Mouse (Mus musculus) kidney, embryonic 14.5 days (tissue): ENCODE data around the gene Capn2. TPM values are rescaled to one million over a fixed set of nuclear protein-coding genes. Genes with fewer than 3 reads are reported as not detected.

Source experiments
- ATAC-seq: fragments of 200-750 bp; cut with Nextera tagmentation; 2 replicates; pipeline ENCODE4 v1.8.0; 2017; ENCODE audit warnings: moderate number of reproducible peaks, mild to moderate bottlenecking, moderate TSS enrichment, moderate library complexity; ENCODE audit not compliant: low FRiP score, low TSS enrichment
- H3K27ac ChIP-seq: fragments of 300-500 bp; sonication (generic); 2 replicates; pipeline ENCODE4 v1.5.1; 2014; ENCODE audit warnings: low read depth, mild to moderate bottlenecking, low read length, moderate library complexity, mixed read lengths
- H3K27me3 ChIP-seq: fragments of 300-500 bp; sonication (generic); 2 replicates; pipeline ENCODE4 v1.6.1; 2014; ENCODE audit warnings: mild to moderate bottlenecking, low read length; ENCODE audit not compliant: control insufficient read depth, insufficient read depth
- H3K36me3 ChIP-seq: fragments of 300-500 bp; sonication (generic); 2 replicates; pipeline ENCODE4 v1.6.1; 2014; ENCODE audit warnings: low read length, mixed read lengths; ENCODE audit not compliant: control insufficient read depth, insufficient read depth
- H3K4me1 ChIP-seq: fragments of 300-500 bp; sonication (generic); 2 replicates; pipeline ENCODE4 v1.6.1; 2014; ENCODE audit warnings: low read length, mixed read lengths; ENCODE audit not compliant: control insufficient read depth, insufficient read depth
- H3K4me2 ChIP-seq: fragments of 300-500 bp; sonication (generic); replicated peaks from 2 replicates; pipeline ENCODE4 v1.6.1; 2014; ENCODE audit warnings: low read depth, mild to moderate bottlenecking, low read length
- H3K4me3 ChIP-seq: fragments of 300-500 bp; sonication (generic); 2 replicates; pipeline ENCODE4 v1.5.1; 2014; ENCODE audit warnings: mild to moderate bottlenecking, low read length
- H3K9ac ChIP-seq: fragments of 300-500 bp; sonication (generic); 2 replicates; pipeline ENCODE4 v1.6.1; 2014; ENCODE audit warnings: low read depth, mild to moderate bottlenecking, low read length, moderate library complexity
- H3K9me3 ChIP-seq: fragments of 300-500 bp; sonication (generic); 2 replicates; pipeline ENCODE4 v1.6.1; 2016; ENCODE audit warnings: low read length; ENCODE audit not compliant: control insufficient read depth
- WGBS: fragments of 180-500 bp; shearing (Covaris S2); extraction: QIAGEN DNeasy Blood & Tissue Kit; methylation state at CpG from one replicate; pipeline ENCODE4 v1.1.7; 2014; 5-methylcytosine and 5-hydroxymethylcytosine counted together
- polyA plus RNA-seq: library from polyadenylated mRNA; unstranded; fragments of >200 nt; fragmentation: Nextera tagmentation; extraction: Ambion mirVana; gene quantifications from 2 replicates; pipeline ENCODE4 v1.2.1, GENCODE M21; 2014

Gene Capn2
- polyA plus RNA-seq, 1 experiment from 2014 or later, result 94.7 TPM

GRCm38 (mm10) chr1:182448276-182449035 is 69.0 kb downstream of the Capn2 start:
- ATAC-seq, result no peak
- 95% methylated on average over 14 of the region's 14 CpGs for WGBS
- H3K27ac ChIP-seq, result no peak overlapping the region
- H3K27me3 ChIP-seq, result no peaks in the 10 kb centered on the region
- no peaks in the 10 kb centered on the region for H3K4me1 ChIP-seq
- H3K36me3 ChIP-seq, result peaks cover 76% of the 10 kb centered on the region
- H3K9ac ChIP-seq, result no peak overlapping the region
- H3K9me3 ChIP-seq, result no peaks in the 10 kb centered on the region
- H3K4me3 ChIP-seq, result no peak overlapping the region
- H3K4me2 ChIP-seq, result no peak overlapping the region

- Histone ChIP-seq H3K4me2 (no peak overlapping the region), H3K4me3 (no peak overlapping the region), H3K36me3 (peaks cover 88% of the 10 kb centered on the region), H3K9ac (no peak overlapping the region), H3K4me1 (no peaks in the 10 kb centered on the region), H3K27ac (no peak overlapping the region), H3K9me3 (no peaks in the 10 kb centered on the region), H3K27me3 (no peaks in the 10 kb centered on the region)
- no peak for ATAC-seq
- WGBS, result 86% methylated on average over 2 of the region's 2 CpGs
Observed at GRCm38 (mm10) chr1:182444116-182444515, 73.3 kb downstream of the Capn2 start.

- Histone ChIP-seq H3K4me1 (no peaks in the 10 kb centered on the region), H3K36me3 (peaks cover 82% of the 10 kb centered on the region), H3K9ac (no peak overlapping the region), H3K9me3 (no peaks in the 10 kb centered on the region), H3K4me3 (no peak overlapping the region), H3K4me2 (no peak overlapping the region), H3K27me3 (no peaks in the 10 kb centered on the region), H3K27ac (no peak overlapping the region)
- no peak for ATAC-seq
- 88% methylated on average over 18 of the region's 18 CpGs for WGBS
Observed at GRCm38 (mm10) chr1:182441791-182442473, 75.5 kb downstream of the Capn2 start.

DNA sequence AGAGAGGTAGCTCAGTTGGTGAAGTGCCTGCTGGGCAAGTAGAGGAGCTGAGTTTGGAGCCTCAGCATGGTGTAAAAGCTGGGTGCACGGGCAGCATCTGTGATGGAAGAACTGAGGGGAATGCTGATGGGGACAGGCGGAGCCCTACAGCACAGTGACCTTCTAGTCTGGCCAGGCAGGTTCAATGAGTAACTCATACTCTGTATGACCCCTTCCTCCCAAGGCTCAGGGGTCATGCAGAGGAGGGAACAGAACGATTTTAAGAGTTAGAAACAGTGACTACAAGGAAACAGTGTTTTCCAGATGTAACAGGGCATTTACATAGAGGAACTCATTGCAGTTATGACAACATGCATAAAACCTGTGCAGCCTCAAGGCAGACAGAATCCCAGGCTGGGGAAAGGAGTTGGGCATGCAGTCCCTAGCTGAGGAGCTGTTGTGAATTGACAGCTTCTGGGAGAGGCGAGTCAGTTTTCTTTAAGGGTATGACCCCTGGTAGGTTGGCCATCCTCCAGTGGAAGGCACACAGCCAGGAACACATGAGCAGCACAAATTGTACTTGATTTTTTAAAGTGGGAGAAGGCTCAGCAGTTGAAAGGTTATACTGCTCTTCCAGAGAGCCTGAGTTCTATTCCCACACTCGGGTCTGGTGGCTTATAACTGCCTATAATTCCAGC is 77.7 kb downstream of the Capn2 start:
- Histone ChIP-seq H3K27ac (no peak overlapping the region), H3K9ac (no peak overlapping the region), H3K36me3 (peaks cover 73% of the 10 kb centered on the region), H3K4me1 (no peaks in the 10 kb centered on the region), H3K4me2 (no peak overlapping the region), H3K4me3 (no peak overlapping the region), H3K9me3 (no peaks in the 10 kb centered on the region), H3K27me3 (no peaks in the 10 kb centered on the region)
- no peak for ATAC-seq
- WGBS, result 66% methylated on average over 5 of the region's 5 CpGs

DNA sequence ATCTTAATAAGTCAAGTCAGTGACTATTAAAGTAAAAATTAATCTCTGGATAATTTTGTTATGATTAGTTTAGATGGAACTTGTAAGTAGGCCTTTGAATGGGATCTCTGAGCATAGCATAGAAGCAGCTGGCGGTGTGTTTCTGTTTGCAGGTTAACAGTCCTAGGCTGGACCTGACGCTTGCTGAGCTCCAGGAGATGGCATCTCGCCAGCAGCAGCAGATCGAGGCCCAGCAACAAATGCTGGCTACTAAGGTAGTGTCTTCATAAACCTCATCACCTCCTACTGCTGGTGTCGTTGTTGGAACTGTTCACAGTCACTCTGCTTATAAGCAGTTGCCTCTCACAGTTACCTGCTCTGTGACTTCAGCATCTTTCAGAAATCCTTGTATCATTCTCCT is 80.7 kb downstream of the Capn2 start:
- Histone ChIP-seq H3K4me1 (no peaks in the 10 kb centered on the region), H3K36me3 (peaks cover 66% of the 10 kb centered on the region), H3K4me3 (no peak overlapping the region), H3K27ac (no peak overlapping the region), H3K9ac (no peak overlapping the region), H3K4me2 (no peak overlapping the region), H3K27me3 (no peaks in the 10 kb centered on the region), H3K9me3 (no peaks in the 10 kb centered on the region)
- WGBS, result 81% methylated on average over 5 of the region's 5 CpGs
- no peak for ATAC-seq

GRCm38 (mm10) chr1:182432059-182432458 is 85.3 kb downstream of the Capn2 start:
- WGBS, result 99% methylated on average over 3 of the region's 3 CpGs
- peaks cover 54% of the 10 kb centered on the region for H3K36me3 ChIP-seq
- no peak overlapping the region for H3K9ac ChIP-seq
- H3K4me3 ChIP-seq, result no peak overlapping the region
- 0 out of 2 replicates have a peak, but pooled peaks cover 5% of the 10 kb centered on the region for H3K4me1 ChIP-seq
- no peak overlapping the region for H3K27ac ChIP-seq
- no peaks in the 10 kb centered on the region for H3K27me3 ChIP-seq
- H3K4me2 ChIP-seq, result no peak overlapping the region
- no peaks in the 10 kb centered on the region for H3K9me3 ChIP-seq
- no peak for ATAC-seq

- ATAC-seq, result no peak
- Histone ChIP-seq H3K27me3 (no peaks in the 10 kb centered on the region), H3K4me2 (no peak overlapping the region), H3K4me3 (no peak overlapping the region), H3K9me3 (no peaks in the 10 kb centered on the region), H3K4me1 (peaks cover 14% of the 10 kb centered on the region; the same call in 1 of the 2 replicates), H3K36me3 (peaks cover 45% of the 10 kb centered on the region), H3K9ac (no peak overlapping the region), H3K27ac (no peak overlapping the region)
- WGBS, result 96% methylated on average over 2 of the region's 2 CpGs
Observed at GRCm38 (mm10) chr1:182430676-182431075, 86.7 kb downstream of the Capn2 start.

GRCm38 (mm10) chr1:182429826-182430225 is 87.6 kb downstream of the Capn2 start:
- H3K27ac ChIP-seq, result no peak overlapping the region
- H3K27me3 ChIP-seq, result no peaks in the 10 kb centered on the region
- H3K4me2 ChIP-seq, result no peak overlapping the region
- peaks cover 41% of the 10 kb centered on the region for H3K36me3 ChIP-seq
- no peak for ATAC-seq
- H3K9me3 ChIP-seq, result no peaks in the 10 kb centered on the region
- peaks cover 14% of the 10 kb centered on the region; the same call in 1 of the 2 replicates for H3K4me1 ChIP-seq
- no peak overlapping the region for H3K4me3 ChIP-seq
- H3K9ac ChIP-seq, result no peak overlapping the region
- WGBS, result 69% methylated on average over 3 of the region's 3 CpGs

DNA sequence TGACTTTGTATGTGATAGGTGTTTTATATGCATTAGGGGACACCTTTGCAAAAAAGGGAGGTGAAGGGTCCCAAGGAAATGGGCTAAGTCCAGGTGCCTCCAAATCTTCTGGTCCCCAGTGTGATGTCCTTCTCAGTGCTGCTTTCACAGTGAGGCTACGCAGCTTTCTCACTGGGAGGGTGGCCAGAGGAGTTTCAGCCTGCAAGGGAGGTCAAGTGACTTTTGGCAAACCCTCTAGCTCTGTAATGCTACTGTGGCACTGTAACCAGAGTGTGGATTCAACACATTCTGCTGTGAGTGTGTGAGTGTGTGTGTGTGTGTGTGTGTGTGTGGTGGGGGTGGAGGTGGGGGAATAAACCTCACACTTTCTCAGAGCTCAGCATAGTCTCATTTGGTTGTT is 90.0 kb downstream of the Capn2 start:
- WGBS, result 82% methylated on average over 1 of the region's 1 CpGs

More for the DNA sequence above, 90.0 kb downstream of the Capn2 start:
- peaks cover 14% of the 10 kb centered on the region; the same call in 1 of the 2 replicates for H3K4me1 ChIP-seq
- ATAC-seq, result no peak
- H3K4me2 ChIP-seq, result no peak overlapping the region
- H3K36me3 ChIP-seq, result peaks cover 28% of the 10 kb centered on the region
- H3K27me3 ChIP-seq, result no peaks in the 10 kb centered on the region
- no peaks in the 10 kb centered on the region for H3K9me3 ChIP-seq
- H3K9ac ChIP-seq, result no peak overlapping the region
- no peak overlapping the region for H3K4me3 ChIP-seq
- no peak overlapping the region for H3K27ac ChIP-seq
